Mouse (Mus musculus) cortical plate, adult 2 months (tissue): ENCODE results near the gene Cracr2b.

Experiments used
- CTCF ChIP-seq: fragments of 200-500 bp; IDR thresholded peaks from 2 replicates; pipeline ENCODE4 v1.5.1; 2011; ENCODE audit warnings: mild to moderate bottlenecking, control low read depth, low read length; ENCODE audit not compliant: insufficient read depth; ENCODE audit errors: extremely low read depth
- POLR2A ChIP-seq: fragments of 200-500 bp; IDR thresholded peaks from 2 replicates; pipeline ENCODE4 v1.6.1; 2011; ENCODE audit warnings: mild to moderate bottlenecking, low read length, control low read depth; ENCODE audit not compliant: insufficient read depth; ENCODE audit errors: extremely low read depth

- TF ChIP-seq CTCF (no peak), POLR2A (no peak)
Measured at GRCm38 (mm10) chr7:141508160-141508559, 47.3 kb downstream of the Cracr2b start.
